Mouse (Mus musculus): ENCODE data around the gene Pafah1b3. TPM values are rescaled to one million over a fixed set of nuclear protein-coding genes. Genes with fewer than 3 reads are reported as not detected.
A peak's percentile ranks its signal among the peaks of the same experiment; 100 is the strongest.

Pafah1b3 gene
- polyA plus RNA-seq, 1 experiment from 2014 or later = 183 TPM

- Histone ChIP-seq H3K4me1 (ENCODE audit: insufficient read depth) (no peaks in the 10 kb centered on the region), H3K4me3 (ENCODE audit: low read depth, low read length) (no peak overlapping the region), H3K27ac (ENCODE audit: low read depth) (no peak overlapping the region), H3K36me3 (ENCODE audit: insufficient read depth) (peaks cover 86% of the 10 kb centered on the region), H3K4me2 (no peak overlapping the region), H3K27me3 (ENCODE audit: insufficient read depth, low read length) (no peaks in the 10 kb centered on the region), H3K9ac (no peak overlapping the region), H3K9me3 (ENCODE audit: low read depth, low read length) (no peaks in the 10 kb centered on the region)
- WGBS = 47% methylated on average over 7 of the region's 7 CpGs
- DNase-seq (no peak), ATAC-seq (ENCODE audit: insufficient read depth) (no peak)
- TF ChIP-seq CTCF (IDR thresholded peaks at IDR 0.05; ENCODE audit: low read depth) = no peak
Measured at GRCm38 (mm10) chr7:25292107-25292506, 5.7 kb downstream of the Pafah1b3 start.

GRCm38 (mm10) chr7:25290911-25291310, 6.9 kb downstream of the Pafah1b3 start:
- Histone ChIP-seq H3K27ac (ENCODE audit: low read depth) (no peak overlapping the region), H3K9ac (no peak overlapping the region), H3K36me3 (ENCODE audit: insufficient read depth) (peaks cover 98% of the 10 kb centered on the region), H3K4me3 (ENCODE audit: low read depth, low read length) (no peak overlapping the region), H3K4me1 (ENCODE audit: insufficient read depth) (no peaks in the 10 kb centered on the region), H3K27me3 (ENCODE audit: insufficient read depth, low read length) (no peaks in the 10 kb centered on the region), H3K9me3 (ENCODE audit: low read depth, low read length) (no peaks in the 10 kb centered on the region), H3K4me2 (no peak overlapping the region)
- peak; percentile 68 for DNase-seq
- peak; percentile 21; the same call in 1 of the 2 replicates for ATAC-seq (ENCODE audit: insufficient read depth)
- no peak for TF ChIP-seq CTCF (IDR thresholded peaks at IDR 0.05; ENCODE audit: low read depth)
- 83% methylated on average over 2 of the region's 2 CpGs for WGBS

- no peaks in the 10 kb centered on the region for H3K9me3 ChIP-seq (ENCODE audit: low read depth, low read length)
- peaks cover 100% of the 10 kb centered on the region for H3K36me3 ChIP-seq (ENCODE audit: insufficient read depth)
- WGBS = 97% methylated on average over 1 of the region's 1 CpGs
- ATAC-seq (ENCODE audit: insufficient read depth) (no peak), DNase-seq (no peak)
- no peak overlapping the region for H3K4me3 ChIP-seq (ENCODE audit: low read depth, low read length)
- H3K27me3 ChIP-seq (ENCODE audit: insufficient read depth, low read length) = no peaks in the 10 kb centered on the region
- no peak overlapping the region for H3K4me2 ChIP-seq
- H3K4me1 ChIP-seq (ENCODE audit: insufficient read depth) = no peaks in the 10 kb centered on the region
- TF ChIP-seq CTCF (IDR thresholded peaks at IDR 0.05; ENCODE audit: low read depth) = no peak
- H3K9ac ChIP-seq = no peak overlapping the region
- H3K27ac ChIP-seq (ENCODE audit: low read depth) = no peak overlapping the region
Measured at GRCm38 (mm10) chr7:25290463-25290862, 7.3 kb downstream of the Pafah1b3 start.

- Histone ChIP-seq H3K27me3 (ENCODE audit: insufficient read depth, low read length) (no peaks in the 10 kb centered on the region), H3K4me1 (ENCODE audit: insufficient read depth) (no peaks in the 10 kb centered on the region), H3K4me2 (no peak overlapping the region), H3K27ac (ENCODE audit: low read depth) (no peak overlapping the region), H3K9me3 (ENCODE audit: low read depth, low read length) (no peaks in the 10 kb centered on the region), H3K4me3 (ENCODE audit: low read depth, low read length) (no peak overlapping the region), H3K36me3 (ENCODE audit: insufficient read depth) (peaks cover 100% of the 10 kb centered on the region), H3K9ac (no peak overlapping the region)
- WGBS = 96% methylated on average over 3 of the region's 3 CpGs
- peak; percentile 21; the same call in 1 of the 2 replicates for TF ChIP-seq CTCF (IDR thresholded peaks at IDR 0.05; ENCODE audit: low read depth)
- DNase-seq (no peak), ATAC-seq (ENCODE audit: insufficient read depth) (no peak)
Measured at GRCm38 (mm10) chr7:25289925-25290324, 7.9 kb downstream of the Pafah1b3 start.

- Histone ChIP-seq H3K27me3 (ENCODE audit: insufficient read depth, low read length) (no peaks in the 10 kb centered on the region), H3K9ac (no peak overlapping the region), H3K27ac (ENCODE audit: low read depth) (no peak overlapping the region), H3K36me3 (ENCODE audit: insufficient read depth) (peaks cover 91% of the 10 kb centered on the region), H3K4me1 (ENCODE audit: insufficient read depth) (peaks cover 6% of the 10 kb centered on the region), H3K9me3 (ENCODE audit: low read depth, low read length) (no peaks in the 10 kb centered on the region), H3K4me3 (ENCODE audit: low read depth, low read length) (no peak overlapping the region), H3K4me2 (no peak overlapping the region)
- ATAC-seq (ENCODE audit: insufficient read depth) (no peak), DNase-seq (no peak)
- 88% methylated on average over 3 of the region's 3 CpGs for WGBS
- TF ChIP-seq CTCF (IDR thresholded peaks at IDR 0.05; ENCODE audit: low read depth) = no peak
Measured at GRCm38 (mm10) chr7:25288721-25289120, 9.1 kb downstream of the Pafah1b3 start.

- Histone ChIP-seq H3K4me2 (no peak overlapping the region), H3K27me3 (ENCODE audit: insufficient read depth, low read length) (no peaks in the 10 kb centered on the region), H3K27ac (ENCODE audit: low read depth) (no peak overlapping the region), H3K9me3 (ENCODE audit: low read depth, low read length) (no peaks in the 10 kb centered on the region), H3K4me1 (ENCODE audit: insufficient read depth) (peaks cover 6% of the 10 kb centered on the region), H3K4me3 (ENCODE audit: low read depth, low read length) (no peak overlapping the region), H3K36me3 (ENCODE audit: insufficient read depth) (peaks cover 84% of the 10 kb centered on the region), H3K9ac (no peak overlapping the region)
- TF ChIP-seq CTCF (IDR thresholded peaks at IDR 0.05; ENCODE audit: low read depth) = no peak
- ATAC-seq (ENCODE audit: insufficient read depth) = no peak
- no peak for DNase-seq
- WGBS = 92% methylated on average over 12 of the region's 12 CpGs
Measured at GRCm38 (mm10) chr7:25288011-25288410, 9.8 kb downstream of the Pafah1b3 start.

GRCm38 (mm10) chr7:25286989-25287388, 10.8 kb downstream of the Pafah1b3 start:
- Histone ChIP-seq H3K9ac (no peak overlapping the region), H3K4me2 (no peak overlapping the region), H3K27me3 (ENCODE audit: insufficient read depth, low read length) (no peaks in the 10 kb centered on the region), H3K27ac (ENCODE audit: low read depth) (no peak overlapping the region), H3K4me3 (ENCODE audit: low read depth, low read length) (no peak overlapping the region), H3K9me3 (ENCODE audit: low read depth, low read length) (no peaks in the 10 kb centered on the region), H3K36me3 (ENCODE audit: insufficient read depth) (peaks cover 74% of the 10 kb centered on the region), H3K4me1 (ENCODE audit: insufficient read depth) (peaks cover 6% of the 10 kb centered on the region)
- DNase-seq (no peak), ATAC-seq (ENCODE audit: insufficient read depth) (no peak)
- 78% methylated on average over 8 of the region's 8 CpGs for WGBS
- no peak; the same call in 1 of the 2 replicates for TF ChIP-seq CTCF (IDR thresholded peaks at IDR 0.05; ENCODE audit: low read depth)

Measured in lung, embryonic 14.5 days (tissue).